Mouse (Mus musculus): ENCODE data around the gene Gpr4.

Gpr4 gene

DNA sequence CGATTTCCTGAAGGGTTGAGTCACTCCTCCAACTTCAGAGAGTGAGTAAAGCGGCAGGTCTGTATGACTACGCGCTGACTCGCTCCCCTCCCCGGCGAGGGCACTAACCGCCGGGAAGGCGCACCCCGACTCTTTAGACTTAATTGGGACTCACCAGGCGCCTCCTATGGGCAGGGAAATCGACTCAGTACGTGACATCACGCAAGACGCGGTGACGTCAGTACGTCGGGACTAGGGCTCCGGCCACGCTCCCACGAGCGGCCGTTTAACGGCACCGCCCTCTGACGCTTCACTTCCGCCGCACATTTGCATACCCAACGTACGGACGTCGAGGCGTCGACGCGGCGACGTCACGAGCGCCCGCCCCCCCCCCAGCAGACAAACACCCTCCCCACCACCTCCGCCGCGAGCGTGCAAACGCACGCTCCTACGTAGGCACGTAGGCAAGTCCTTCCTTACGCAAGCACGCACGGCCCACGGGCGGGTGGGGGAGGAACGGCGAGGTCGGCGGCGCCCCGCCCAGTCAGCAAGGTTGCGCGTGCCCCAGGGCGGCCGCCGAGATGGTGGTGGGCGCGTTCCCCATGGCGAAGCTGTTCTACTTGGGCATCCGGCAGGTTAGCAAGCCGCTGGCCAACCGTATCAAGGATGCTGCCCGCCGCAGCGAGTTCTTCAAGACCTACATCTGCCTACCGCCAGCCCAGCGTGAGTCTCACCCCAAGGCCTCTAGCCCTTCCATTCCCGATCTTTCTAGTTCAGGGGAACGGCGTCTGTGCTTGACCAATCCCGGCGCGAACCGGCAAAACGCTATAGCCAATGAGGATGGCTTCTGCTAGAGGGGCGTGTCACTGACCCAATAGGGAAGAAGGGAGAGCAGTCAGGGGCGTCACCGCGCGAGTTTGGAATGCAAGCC lies 15.8 kb downstream of the Gpr4 start, which contains the start of gene Opa3:
TSS of gene Opa3 (plus strand) at position 452 of the 910 bp plus-strand sequence.
- DNase-seq (ENCODE audit: low read depth, low spot score): peak; percentile 100

DNA sequence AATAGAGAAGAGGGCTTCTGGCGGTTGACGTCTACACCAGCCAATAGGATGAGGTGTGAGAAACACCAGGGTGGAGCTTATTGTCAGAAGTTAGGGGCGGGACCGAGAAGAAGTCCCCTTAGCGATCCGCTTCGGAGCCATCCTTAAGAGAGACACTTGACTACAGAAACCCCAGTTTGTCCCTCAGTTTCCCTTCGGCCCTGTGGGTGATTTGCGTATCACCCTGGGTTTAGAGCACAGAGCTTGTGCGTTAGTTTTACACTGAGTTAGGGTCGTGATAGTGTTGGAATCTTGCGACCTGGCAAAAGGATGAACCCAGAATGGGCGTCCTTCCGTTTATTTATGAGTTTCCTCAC lies 16.4 kb downstream of the Gpr4 start:
- DNase-seq (ENCODE audit: low read depth, low spot score): no peak

DNA sequence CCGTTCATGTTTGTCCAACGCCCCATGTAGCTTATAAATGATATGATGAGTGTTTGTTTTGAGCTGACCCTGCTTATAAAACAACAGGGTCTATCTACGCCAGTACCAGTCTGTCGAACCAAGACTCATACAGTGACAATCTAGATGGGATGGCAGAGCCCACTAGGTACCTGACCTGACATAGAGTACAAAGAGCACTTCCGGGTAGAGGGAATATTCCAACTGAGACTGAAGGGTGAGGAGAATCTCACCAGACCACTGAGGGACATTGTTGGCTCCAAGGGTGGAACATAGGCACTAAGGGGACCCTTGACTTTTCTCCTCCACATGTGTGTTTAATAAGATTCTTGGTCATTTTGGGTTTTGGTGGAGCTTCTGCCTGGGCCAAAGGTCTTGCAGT lies 17.1 kb downstream of the Gpr4 start:
- no peak for DNase-seq (ENCODE audit: low read depth, low spot score)

DNA sequence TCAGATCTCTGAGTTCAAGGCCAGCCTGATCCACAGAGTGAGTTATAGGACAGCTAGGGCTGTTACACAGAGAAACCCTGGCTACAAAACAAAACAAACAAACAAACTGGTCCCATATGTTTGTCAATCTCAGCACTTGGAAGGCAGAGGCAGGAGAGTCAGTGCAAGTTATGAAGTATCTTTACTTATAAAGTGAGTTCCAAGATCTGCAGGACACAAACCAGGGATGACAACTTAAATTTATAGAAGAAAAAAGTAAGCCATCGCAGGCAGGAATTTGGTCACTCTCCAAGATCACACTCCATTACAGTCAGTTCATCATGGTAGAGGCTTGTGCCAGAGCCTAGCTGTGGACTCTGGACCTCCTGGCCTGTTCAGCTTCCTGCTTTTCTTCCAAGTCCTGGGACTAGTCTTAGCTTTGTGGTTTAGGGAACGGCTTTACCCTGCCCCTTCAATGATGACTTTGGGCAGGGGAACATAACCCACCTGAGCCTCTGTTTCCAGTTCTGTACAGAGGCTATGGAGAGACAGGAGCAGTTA lies 17.8 kb downstream of the Gpr4 start:
- no peak for DNase-seq (ENCODE audit: low read depth, low spot score)

DNA sequence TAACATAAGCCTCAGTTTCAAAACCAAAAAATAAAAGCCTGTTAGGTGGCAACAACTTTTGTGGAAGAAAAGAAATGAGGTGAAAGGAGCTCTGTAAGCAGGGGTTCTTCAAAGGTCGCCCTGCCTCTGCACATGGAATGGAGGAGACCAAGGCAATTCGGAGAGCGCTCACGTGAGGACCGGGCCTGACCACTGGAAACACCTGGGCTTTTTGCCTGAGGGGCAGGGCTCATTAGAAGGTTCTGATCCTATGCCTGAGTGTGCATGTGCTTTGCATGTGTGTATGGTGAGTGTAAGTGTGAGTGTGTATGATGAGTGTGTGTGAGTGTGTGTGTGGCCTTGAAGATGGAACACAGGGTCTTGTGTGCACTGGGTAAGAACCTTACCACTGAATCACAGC lies 18.6 kb downstream of the Gpr4 start:
- no peak for DNase-seq (ENCODE audit: low read depth, low spot score)

DNA sequence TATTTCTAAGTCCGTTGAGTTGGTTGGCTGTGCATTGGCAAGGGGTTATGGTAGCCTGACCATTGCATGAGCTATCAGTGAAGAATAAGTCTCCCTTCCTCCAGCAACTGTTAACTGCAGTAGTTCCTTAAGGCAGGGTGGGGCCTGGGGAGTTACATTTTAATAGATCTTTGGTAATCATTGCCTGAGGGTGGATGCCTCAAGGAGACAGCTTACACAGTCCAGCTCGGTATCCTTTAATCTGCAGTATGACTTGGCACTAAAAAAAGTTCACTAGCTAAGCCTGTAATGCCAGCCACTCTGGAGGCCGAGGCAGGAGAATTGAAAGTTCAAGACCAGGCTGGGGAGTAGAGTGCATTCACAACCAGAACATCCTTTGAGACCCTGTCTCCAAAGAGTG lies 19.5 kb downstream of the Gpr4 start:
- no peak for DNase-seq (ENCODE audit: low read depth, low spot score)

DNA sequence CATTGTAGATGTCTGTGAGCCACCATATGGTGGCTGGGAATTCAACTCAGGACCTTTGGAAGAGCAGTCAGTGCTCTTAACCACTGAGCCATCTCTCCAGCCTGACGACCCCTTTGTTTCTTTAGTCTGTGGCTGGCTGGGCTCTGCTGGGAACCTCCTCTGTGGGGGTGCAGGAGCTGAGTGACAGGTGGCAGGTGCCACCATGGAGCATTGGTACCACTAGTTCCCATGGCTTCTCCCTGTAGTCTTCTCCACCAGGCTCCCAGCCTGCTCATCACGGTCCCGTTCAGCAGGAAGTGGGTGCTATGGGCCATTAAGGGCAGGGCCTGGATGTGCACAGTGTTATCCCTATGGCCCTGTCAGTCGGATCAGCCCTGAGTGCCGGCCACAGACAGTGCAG lies 22.3 kb downstream of the Gpr4 start:
- no peak for DNase-seq (ENCODE audit: low read depth, low spot score)

DNA sequence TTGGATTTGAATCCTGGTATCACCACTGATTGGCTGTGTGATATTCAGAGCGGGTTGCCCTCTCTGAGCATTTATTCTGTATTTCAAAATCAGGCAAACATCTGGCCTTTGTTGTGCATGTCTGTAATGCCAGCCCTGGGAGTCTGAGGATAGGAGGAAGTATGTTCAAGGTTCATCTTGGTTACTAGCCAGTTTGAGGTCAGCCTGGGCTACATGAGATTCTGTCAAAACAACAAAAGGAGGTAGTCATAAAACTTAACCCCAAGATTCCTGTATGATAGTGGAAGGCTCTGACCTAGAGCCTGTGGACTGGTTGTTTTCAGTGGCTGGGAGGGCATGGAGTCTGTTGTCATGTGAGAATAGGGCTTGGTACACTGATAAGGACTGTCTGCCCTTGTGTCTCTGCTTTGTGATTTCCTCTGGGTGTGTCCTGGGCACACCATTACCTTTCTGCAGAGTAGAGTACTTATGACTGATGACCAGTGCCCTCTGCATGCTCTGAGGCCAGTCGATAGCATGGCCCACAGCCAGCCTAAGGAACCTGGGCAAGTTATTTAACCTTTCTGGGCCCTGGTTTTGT lies 22.8 kb downstream of the Gpr4 start:
- no peak for DNase-seq (ENCODE audit: low read depth, low spot score)

DNA sequence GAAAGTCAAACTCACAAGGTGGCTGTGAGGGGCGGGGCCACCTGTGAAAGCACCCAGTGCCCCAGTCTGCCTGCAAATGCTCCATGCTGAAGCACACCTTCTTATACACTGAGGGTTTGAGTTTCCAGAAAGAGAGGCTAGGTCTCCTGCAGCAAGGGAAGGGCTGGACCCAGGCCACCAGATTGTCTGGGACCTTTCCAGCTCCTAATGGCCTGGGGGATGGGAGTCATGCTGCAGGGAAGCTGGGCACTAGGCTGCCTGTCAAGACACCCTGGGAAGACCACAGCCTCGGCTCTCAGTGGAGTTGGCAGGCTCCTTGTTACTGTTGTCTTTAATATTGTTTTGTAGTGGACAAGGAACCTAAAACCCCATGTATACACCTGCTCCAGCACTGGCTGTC lies 24.1 kb downstream of the Gpr4 start:
- no peak for DNase-seq (ENCODE audit: low read depth, low spot score)

DNA sequence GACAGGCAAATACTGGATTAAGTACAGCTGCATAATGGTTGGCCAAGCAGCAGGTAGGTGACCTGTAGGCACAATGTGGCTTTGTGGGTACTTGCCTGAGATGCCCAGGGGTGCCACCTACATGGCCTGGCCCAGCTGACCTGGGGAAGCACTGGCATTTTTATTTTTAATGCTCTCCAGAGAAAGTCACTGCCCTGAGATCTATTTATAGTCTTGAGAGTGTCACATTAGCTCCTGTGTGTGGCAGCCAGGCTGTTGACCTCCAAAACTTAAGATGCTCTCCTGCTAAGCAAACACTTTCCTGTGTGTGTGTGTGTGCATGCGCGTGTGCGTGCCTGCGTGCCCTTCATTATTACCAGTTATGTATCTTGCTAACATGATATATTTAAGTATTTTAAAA lies 26.0 kb downstream of the Gpr4 start:
- no peak for DNase-seq (ENCODE audit: low read depth, low spot score)

DNA sequence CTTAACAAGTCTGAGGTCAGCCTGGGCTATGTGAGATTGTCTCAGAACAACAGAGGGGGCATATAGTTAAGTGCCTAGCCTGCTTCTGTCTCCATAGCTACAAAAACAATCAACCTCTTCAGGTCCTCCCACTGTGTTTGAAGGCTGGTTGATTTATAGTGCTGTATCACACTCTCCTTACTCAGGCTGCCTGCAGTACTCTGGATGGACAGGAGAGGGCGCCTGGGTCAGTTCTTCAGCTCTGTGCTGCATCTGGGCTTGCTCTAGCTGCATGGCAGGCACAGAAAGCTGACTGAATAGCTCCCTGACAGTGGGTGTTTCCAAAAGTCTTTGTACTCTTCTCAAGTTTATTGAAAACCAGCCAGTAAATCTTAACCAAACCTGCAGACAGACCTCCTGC lies 27.1 kb downstream of the Gpr4 start:
- peak; percentile 89 for DNase-seq (ENCODE audit: low read depth, low spot score)

DNA sequence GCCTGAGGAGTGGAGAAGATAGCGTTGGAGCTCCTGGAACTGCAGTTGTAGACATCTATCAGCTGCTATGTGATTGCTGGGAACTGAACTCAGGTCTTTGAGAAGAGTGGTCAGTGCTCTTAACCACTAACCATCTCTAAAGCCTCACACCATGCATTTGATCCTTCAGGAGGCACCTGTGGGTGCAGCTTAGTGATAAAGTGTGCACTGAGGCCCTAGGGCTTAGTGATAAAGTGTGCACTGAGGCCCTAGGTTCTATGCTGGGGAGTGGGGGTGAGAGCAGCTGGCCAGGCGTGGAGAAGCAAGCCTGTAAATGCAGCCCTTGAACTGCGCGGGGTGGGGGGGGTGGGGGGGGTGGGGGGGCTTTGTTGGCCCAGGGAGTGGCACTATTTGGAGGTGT lies 27.6 kb downstream of the Gpr4 start:
- no peak for DNase-seq (ENCODE audit: low read depth, low spot score)

DNA sequence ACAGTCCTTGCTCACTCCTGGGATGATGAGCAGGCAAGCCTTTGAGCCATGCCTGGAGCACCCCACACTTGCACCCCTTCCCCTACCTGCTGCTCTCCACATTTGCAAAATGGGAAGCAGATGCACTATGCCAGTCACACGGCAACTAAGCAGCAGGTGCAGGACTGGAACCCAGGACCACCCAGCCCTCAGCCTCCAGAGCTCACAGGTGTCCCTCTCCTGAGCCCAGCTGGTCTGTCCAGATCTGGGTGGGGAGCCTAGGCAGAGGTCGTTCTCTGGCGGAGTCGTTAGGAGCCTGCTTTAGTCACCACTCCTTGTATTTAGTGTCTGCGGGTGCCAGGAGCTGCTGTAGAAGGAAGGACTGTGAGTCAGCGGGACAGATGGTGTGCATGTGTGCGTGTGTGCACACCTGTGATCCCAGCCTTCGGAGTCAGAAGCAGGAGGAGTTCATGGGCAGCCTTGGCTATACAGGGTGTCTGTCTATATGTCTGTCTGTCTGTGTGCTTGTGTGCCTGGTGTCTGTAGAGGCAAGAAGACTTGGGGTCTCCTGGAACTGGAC lies 28.6 kb downstream of the Gpr4 start:
- DNase-seq (ENCODE audit: low read depth, low spot score): no peak

DNA sequence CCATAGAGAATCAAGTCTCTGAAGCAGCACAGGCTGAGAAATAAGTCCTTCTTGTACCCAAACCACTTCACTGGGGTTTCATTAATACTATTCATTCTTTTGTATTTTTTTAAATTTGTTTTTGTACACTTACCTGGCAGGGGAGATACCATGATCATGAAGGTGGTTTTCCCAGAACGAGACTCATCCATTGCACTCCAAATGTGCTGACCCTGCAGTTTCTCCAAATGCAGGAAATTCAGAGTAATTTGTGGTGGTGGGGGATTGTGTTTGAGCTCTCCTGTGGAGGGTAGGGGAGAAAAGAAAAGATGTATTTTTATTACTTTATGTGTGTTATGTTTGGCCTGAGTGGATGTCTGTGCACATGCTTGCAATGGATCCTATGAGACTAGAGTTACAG lies 29.7 kb downstream of the Gpr4 start:
- no peak for DNase-seq (ENCODE audit: low read depth, low spot score)

DNA sequence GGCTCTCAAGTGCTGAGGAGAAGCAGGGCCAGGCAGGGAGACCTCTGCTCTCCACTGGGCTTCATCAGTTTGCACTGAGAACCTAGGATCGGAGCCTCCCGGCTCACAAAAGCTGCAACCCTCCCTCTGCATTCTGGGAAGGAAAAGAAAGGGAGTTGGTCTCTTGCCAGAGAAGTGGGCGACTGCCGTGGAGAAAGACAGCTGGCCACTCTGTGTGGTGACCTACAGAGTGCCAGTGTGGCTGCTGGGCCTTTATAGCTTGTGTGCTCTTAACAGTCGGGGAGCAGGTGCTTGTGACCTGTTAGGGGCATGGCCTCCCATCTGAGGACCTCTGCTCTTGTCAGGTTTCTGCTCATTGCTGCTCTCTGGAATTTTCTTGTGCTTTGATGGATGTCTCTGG lies 31.5 kb downstream of the Gpr4 start:
- no peak for DNase-seq (ENCODE audit: low read depth, low spot score)

DNA sequence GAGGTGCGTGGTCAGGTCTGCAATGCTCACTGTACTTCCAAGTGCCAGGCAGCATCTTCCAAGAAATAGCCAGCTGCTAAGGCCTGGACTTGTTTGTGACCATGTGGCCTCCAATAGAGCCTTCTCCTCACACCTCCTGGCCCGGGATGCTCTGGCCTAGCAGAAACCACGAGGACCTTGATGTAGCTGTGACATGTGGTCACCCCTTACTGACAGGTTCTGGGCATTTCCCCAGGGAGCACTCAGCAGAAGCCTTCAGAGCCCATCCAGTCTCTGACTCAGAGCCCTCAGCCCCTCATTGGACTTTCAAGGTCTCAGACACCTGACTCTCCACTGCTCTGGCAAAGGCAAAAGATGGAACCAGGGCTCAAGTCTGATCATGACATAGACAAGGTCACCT lies 32.7 kb downstream of the Gpr4 start:
- no peak for DNase-seq (ENCODE audit: low read depth, low spot score)

DNA sequence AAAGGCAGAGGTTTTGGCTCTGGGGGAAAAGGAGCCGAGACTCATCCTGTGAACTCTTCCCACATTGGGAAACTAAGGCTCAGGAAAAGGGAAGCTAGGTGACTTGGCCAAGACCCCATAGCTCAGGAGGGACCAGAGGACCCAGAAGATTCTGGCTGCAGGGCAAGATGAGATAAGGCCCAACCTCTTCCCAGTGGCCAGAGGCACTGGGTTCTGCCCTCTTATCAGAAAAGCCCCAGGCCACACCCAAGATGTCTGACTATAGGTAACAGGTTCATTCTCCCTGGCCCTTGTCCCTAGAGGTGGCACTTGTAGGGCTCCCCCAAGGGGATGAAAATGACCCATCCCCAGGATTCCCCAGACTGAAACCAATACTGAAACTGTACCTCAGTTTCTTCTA lies 34.5 kb downstream of the Gpr4 start:
- DNase-seq (ENCODE audit: low read depth, low spot score): no peak

DNA sequence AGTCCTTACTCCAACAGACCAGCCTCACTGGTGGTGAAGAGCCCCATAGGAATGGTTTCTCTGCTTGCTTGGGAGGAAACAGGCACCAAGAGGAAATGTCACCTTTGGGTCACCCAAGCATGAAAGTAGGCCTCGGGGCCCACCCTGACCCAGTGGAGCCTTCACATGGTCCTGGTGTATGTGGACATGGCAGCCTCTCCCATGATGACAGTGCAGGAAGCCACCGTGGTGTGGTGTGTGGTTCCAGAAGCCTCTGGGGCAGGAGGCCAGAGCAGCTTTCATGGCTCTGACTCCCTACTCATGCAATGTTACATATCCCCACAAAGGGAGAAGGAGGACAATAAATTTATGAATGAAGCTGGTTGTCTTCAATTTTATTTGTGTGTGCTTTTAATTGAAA lies 35.2 kb downstream of the Gpr4 start:
- no peak for DNase-seq (ENCODE audit: low read depth, low spot score)

DNA sequence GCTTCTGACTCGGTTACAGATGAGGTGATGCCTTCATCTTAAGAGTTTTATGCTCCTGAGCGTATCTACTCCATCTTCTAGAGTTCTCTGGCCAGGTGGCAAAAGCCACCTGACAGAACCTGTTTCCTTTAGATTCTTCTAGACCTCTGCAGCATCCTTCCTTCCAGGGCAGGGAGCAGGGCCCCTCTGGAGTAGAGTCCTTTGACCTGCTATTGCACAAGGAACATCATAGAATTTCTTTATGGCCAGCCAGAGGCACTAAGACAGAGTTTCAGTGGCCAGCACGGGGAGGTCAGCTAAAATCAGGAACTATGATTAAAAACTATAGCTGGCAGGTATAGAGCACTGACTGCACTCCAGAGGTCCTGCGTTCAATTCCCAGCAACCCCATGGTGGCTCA lies 39.7 kb downstream of the Gpr4 start:
- DNase-seq (ENCODE audit: low read depth, low spot score): no peak

DNA sequence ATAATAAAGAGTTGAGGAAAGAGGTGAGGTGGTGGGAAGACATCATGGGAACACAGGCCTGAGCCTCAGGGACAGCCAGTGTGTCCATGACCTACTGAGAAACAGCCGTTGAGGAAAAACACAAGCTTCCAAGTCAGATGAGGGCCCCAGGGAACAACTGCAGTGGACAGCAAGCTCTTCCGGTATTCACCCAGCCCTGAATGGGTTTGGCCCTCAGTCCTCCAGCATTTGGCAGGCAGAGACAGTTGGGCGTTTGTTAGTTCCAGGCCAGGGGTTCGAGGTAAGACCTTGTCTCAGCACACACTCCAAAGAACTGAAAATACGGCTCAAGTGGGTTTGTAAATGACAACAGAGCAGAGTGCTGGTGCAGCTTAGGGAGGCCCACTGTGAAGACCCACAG lies 41.1 kb downstream of the Gpr4 start:
- no peak for DNase-seq (ENCODE audit: low read depth, low spot score)

DNA sequence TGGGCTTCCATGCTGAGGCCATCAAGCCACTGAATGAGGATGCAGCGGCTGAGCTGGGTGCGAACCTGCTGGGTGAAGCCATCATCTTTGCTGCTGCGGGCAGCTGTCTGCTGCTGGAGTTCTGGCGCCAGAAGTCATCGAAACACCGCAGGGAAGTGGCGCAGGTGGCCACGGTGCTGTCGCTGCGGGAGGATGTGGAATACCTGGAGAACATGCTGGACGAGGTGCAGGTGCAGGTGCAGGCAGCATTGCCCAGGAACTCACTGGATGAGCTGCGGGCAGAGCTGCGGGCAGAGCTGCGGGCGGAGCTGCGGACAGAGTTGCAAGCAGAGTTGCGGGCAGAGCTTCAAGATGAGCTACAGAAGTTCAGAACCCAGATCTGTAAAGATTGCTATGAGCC lies 43.1 kb downstream of the Gpr4 start:
- DNase-seq (ENCODE audit: low read depth, low spot score): no peak

DNA sequence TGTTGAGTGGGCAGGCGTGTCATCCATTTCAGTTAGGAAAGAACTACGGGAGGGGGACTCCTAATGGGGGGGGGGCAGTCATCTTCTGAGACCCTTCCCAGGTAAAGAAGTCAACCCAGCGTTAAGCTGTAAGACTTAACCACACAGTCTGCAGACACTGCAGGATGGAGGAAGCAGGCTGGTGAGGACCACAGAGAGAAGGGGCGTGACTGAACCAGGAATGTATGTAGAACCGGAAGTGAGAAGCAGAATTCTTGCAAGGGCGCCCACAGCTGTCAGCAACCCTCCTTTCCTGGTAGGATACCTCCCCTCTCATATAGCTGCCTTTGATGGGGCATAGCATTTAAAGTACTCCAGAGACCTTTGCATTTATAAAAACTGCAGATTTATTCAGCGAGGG lies 44.2 kb downstream of the Gpr4 start:
- DNase-seq (ENCODE audit: low read depth, low spot score): no peak

Data from A20 (cell line).